Mouse (Mus musculus): Measurements from ENCODE around the gene Mthfsl.
"Not testable (repeated sequence)": the region's sequence is repeated elsewhere in the genome, so short reads cannot be mapped to it uniquely, and the experiment has no call there.

Mthfsl gene

GRCm38 (mm10) chr9:88719989-88720537 lies at the start of gene Mthfsl:
Gene Mthfsl, minus strand, starts transcription at chr9:88720296.
- DNase-seq: not testable (repeated sequence)

GRCm38 (mm10) chr9:88769470-88769869 lies 49.4 kb upstream of the Mthfsl start:
- not testable (repeated sequence) for DNase-seq

- peak; percentile 7 for DNase-seq
These were observed 26.6 kb upstream of the Mthfsl start for GRCm38 (mm10) chr9:88746687-88747086.

- not testable (repeated sequence) for DNase-seq
These were observed 25.9 kb upstream of the Mthfsl start for GRCm38 (mm10) chr9:88746046-88746445.

- DNase-seq: not testable (repeated sequence)
These were observed 15.2 kb upstream of the Mthfsl start for GRCm38 (mm10) chr9:88735289-88735688.

- DNase-seq: not testable (repeated sequence)
These were observed 13.1 kb upstream of the Mthfsl start for GRCm38 (mm10) chr9:88733182-88733581.

- DNase-seq: not testable (repeated sequence)
These were observed 12.2 kb upstream of the Mthfsl start for GRCm38 (mm10) chr9:88732334-88732733.

GRCm38 (mm10) chr9:88731728-88732127 lies 11.6 kb upstream of the Mthfsl start, which contains the start of gene Bcl2a1d:
Gene Bcl2a1d, minus strand, starts transcription at chr9:88731914.
- not testable (repeated sequence) for DNase-seq

- not testable (repeated sequence) for DNase-seq
These were observed 8.2 kb upstream of the Mthfsl start for GRCm38 (mm10) chr9:88728311-88728710.

- not testable (repeated sequence) for DNase-seq
These were observed 1.5 kb upstream of the Mthfsl start for GRCm38 (mm10) chr9:88721628-88722027.

- not testable (repeated sequence) for DNase-seq
These were observed 799 bp downstream of the Mthfsl start for GRCm38 (mm10) chr9:88719073-88719921.

GRCm38 (mm10) chr9:88718593-88718992 lies 1.5 kb downstream of the Mthfsl start:
- DNase-seq: not testable (repeated sequence)

GRCm38 (mm10) chr9:88718140-88718539 lies 2.0 kb downstream of the Mthfsl start:
- DNase-seq: peak; percentile 62

GRCm38 (mm10) chr9:88714515-88714914 lies 5.6 kb downstream of the Mthfsl start:
- not testable (repeated sequence) for DNase-seq

GRCm38 (mm10) chr9:88712164-88712749 lies 7.8 kb downstream of the Mthfsl start:
- not testable (repeated sequence) for DNase-seq

- not testable (repeated sequence) for DNase-seq
These were observed 9.1 kb downstream of the Mthfsl start for GRCm38 (mm10) chr9:88710910-88711438.

- DNase-seq: not testable (repeated sequence)
These were observed 9.7 kb downstream of the Mthfsl start for GRCm38 (mm10) chr9:88710439-88710838.

- DNase-seq: not testable (repeated sequence)
These were observed 10.3 kb downstream of the Mthfsl start for GRCm38 (mm10) chr9:88709794-88710193.

GRCm38 (mm10) chr9:88709304-88709703 lies 10.8 kb downstream of the Mthfsl start:
- DNase-seq: no peak

GRCm38 (mm10) chr9:88706700-88707099 lies 13.4 kb downstream of the Mthfsl start:
- no peak for DNase-seq

GRCm38 (mm10) chr9:88705157-88705556 lies 14.9 kb downstream of the Mthfsl start:
- DNase-seq: not testable (repeated sequence)

GRCm38 (mm10) chr9:88698746-88699145 lies 21.4 kb downstream of the Mthfsl start:
- DNase-seq: not testable (repeated sequence)

- DNase-seq: not testable (repeated sequence)
These were observed 28.8 kb downstream of the Mthfsl start for GRCm38 (mm10) chr9:88691307-88691706.
